Mouse (Mus musculus) heart, postnatal 14 days (tissue): ENCODE measurements around the gene Mrgprg. TPM values are rescaled to one million over a fixed set of nuclear protein-coding genes. Genes with fewer than 3 reads are reported as not detected.
A peak's percentile ranks its signal among the peaks of the same experiment; 100 is the strongest.

ENCODE experiments used
- DNase-seq, 2 experiments: peaks; one replicate each; pipeline ENCODE4 v3.0.0; 2021 to 2022
- intact Hi-C: fragments of 180-260 bp; cut with DNase I; formaldehyde crosslinking; loops from one replicate; pipeline ENCODE4 v1.15.1; 2025
- long read RNA-seq, 2 experiments: library from polyadenylated mRNA; stranded (forward); transcript quantifications; one replicate each; pipeline ENCODE4 v2.0.0; 2021
- total RNA-seq, 2 experiments: library from RNA; stranded (reverse); gene quantifications; 2 replicates each; pipeline ENCODE4 v1.2.3; 2021

Gene Mrgprg
- total RNA-seq, result not detected
- long read RNA-seq, experiment 1, result 0 reads
- long read RNA-seq, experiment 2, result 0 reads

DNA sequence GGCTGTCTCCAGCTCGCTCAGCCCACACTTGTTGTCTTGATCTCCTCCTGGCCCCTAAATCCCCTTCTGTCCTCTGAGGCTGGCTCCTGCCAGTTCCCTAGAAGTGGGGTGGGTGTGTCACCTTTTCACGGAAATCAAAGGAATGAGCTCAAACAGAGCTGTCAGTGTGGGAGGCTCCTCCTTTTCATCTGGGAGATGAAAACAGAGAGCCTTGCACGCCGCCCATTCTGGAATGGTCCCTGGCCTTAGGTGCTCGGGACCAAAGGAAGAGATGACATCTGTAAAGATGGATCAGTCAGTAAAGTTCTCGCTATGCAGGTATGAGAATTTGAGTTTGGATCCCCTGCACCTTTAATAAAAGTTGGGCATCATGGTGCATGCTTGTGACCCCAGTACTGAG lies at the start of gene Mrgprg:
TSS of gene Mrgprg (minus strand) at position 101 of the 400 bp plus-strand sequence.
- intact Hi-C loops, result no loop called here
- no peak for DNase-seq

DNA sequence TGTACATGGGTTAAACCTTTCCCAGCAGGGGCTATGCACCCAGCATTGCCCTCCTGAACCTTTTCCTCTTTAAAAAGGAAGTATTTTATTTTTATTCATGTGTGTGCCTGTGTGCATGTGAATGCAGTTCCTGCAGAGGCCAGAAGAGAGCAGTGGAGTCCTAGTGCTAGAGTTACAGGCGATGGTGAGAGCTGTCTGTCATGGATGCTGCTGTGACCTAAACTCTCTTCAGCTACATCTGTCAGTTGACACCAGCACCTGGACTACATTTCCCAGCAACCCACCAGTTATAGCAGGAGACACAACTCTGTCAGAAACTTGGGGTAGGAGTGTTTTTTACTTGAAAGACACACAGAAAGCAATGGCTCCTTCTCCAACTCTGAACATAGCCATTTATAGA lies 42.1 kb upstream of the Mrgprg start:
- DNase-seq, result peak in 1 of 2 experiments; percentile 31
- intact Hi-C loops, result no loop called here

DNA sequence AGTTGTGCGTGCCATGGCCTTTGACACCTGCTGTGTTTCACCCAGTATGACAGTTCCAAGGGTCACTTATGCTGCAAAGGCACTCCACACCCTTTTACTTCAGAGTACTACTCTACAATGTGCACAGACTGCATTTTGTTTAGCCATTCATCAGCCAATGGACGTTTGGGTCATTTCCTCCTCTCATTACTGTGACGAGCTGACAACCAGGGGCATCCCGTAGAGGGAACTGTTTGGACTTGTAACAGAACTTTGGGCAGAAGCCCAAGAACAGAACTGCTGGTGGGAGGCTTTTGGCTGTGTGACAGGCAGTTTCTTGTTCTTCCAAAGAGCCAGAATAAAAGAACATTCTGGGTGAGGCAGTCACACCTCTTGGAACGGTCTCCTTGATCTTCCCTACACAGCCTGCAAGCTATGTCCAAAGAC lies 38.4 kb upstream of the Mrgprg start:
- DNase-seq, result no peak
- intact Hi-C loops, result no loop called here

DNA sequence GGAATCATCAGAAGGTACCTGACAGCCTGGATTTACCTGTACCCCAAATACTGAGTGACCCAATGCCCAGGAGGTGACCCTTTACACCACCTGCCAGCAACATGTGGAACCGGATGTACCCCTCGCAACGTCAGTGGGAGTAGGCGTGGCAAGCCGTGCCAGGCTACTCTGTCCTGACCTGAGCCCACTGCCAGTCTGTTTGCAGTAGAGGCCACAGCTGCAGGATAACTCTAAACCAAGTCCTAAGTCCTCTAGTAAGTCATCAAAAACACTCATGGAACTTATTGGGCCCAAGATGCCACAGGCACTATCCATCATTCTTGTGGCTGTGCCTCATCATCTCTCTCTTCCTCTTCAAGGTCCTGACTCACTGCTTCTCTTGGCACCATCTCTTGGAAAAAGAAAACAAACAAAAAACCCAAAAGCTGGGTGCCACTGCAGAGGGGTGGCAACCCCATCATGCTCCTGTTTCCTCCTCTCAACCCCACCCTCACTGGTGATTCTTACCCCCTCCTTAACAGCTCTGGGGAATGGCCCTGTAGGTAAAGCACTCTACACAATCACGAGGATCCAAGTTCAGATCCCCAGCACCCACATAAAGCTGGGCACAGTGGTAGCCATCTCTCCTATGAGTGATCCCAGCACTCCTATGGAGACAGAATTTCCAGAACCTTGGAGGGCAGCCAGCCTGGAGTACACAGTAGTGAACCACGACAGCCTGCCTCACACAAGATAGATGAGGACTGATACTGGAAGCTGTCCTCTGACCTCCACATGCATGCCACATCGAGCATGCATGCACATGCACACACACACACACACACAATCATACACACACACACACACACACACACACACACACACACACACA lies 34.6 kb upstream of the Mrgprg start:
- intact Hi-C loops, result no loop called here
- DNase-seq, result no peak

DNA sequence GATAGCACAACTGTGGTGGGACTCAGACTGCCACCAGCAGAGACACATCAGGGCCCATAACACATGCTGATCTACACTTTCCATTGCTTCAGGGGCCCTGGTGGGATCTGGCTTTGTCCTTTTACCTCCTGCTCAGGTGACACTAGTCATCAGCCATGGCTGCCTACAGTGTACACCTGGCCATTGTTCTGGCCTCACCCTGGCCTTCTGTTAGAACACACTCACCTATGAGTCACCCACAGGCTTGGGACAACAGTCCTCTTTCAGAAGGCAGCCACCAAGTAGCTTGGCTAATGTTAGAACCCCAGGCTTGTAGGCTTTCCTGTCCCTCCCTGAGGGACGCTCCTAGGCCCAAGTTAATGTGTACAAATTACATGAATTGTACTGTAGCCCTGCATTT lies 34.0 kb upstream of the Mrgprg start:
- no peak for DNase-seq
- intact Hi-C loops, result no loop called here

DNA sequence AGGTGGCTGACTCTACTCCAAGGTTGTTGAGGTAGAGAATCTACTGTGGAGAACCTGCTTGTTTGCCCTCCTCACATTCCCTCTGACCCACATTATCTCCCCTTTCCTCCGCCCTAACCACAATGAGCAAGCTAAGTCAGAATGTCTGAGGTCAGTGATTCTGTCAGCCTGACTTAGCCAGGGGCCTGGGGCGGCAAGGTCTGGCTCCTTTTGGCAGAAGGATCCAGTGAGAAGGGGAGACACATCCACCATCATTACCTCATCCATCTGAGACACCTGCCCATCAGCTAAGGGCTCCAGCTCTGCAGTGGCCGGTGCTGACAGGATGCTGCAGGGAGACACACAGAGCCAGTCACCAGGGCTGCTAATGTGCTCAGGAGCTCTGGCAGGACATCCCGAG lies 32.0 kb upstream of the Mrgprg start:
- intact Hi-C loops, result no loop called here
- DNase-seq, result no peak

DNA sequence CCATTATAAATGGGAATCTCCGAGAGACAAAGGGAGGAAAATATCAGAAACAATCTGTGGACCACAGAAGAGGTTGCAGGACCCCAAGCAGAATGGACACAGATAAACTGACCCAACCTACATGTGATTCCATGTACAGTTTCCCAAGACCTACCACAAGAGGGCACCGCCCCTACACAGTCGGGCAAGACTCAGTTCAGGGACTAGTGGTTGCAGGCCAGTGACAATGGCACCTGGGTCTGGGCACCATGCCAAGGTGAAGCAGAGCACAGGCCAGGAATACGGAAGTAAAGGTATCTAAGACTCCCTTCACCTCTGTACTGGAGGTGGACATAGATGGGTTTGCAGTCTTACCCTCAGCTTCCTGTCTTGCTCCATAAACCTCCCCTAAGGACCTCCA lies 26.3 kb upstream of the Mrgprg start:
- peak in 1 of 2 experiments; percentile 43 for DNase-seq
- intact Hi-C loops, result no loop called here

DNA sequence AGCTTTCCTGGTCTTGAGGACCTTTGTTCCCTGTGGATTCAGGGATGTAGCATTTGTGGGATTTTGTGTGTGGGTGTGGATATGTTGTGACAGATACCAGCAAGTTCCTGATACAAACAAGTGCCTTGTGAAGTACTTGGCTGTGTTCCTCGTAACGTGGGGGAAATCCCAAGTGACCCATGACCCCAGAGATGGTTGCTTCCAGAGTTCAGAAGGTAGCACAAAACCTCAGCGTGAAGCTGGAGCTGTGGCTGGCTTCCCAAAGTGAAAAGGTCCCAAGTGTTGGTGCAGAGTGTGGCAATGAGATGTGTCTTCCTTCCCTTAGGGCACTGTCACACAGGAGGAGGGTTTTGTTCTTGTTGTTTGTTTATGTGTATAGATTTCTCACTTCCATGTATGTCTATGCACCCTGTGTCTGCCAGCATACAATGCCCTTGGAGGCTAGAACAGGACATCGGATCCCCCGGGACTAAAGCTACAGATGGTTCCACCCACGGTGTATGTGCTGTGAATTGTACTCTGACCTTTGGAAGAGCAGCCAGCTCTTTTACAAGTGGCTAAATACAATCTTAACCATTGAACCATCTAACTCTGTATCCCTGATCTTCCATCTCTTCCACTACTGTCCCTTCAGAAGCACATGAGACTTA lies 25.7 kb upstream of the Mrgprg start:
- DNase-seq, result no peak
- intact Hi-C loops, result no loop called here

DNA sequence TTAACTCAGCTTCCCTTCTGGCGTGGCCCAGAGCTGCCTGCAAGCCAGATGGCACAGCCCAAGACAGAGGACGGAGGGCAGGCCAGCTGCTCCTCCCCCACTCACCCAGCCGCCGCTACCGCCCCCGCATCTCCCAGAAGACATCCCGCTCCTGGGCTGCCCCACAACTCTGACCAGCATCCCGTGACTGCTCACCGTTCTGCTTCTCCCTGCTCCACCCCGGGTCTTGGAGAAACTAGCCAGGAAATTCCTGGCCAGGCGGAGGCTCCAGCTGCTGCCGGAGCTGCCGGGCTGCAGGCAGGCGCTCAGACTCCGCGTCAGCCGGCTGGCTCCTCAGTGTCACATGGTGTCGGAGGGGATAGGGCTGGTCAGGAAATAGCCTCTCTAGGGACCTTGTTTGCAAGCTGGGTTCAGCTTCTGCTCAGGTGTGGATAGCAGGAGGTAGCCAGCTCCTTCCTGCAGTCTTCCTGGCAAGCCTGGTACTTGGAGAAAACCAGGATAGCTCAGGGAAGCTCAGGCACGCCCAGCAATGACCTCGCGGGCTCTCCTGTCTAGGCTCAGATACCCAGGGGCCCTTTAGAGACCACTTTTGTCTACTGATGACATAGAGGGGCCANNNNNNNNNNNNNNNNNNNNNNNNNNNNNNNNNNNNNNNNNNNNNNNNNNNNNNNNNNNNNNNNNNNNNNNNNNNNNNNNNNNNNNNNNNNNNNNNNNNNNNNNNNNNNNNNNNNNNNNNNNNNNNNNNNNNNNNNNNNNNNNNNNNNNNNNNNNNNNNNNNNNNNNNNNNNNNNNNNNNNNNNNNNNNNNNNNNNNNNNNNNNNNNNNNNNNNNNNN lies 17.4 kb upstream of the Mrgprg start, which contains the start of gene Mrgpre:
TSS of gene Mrgpre (minus strand) at position 505 of the 834 bp plus-strand sequence.
- peak; percentile 87 to 90 for DNase-seq
- intact Hi-C loops, result no loop called here

DNA sequence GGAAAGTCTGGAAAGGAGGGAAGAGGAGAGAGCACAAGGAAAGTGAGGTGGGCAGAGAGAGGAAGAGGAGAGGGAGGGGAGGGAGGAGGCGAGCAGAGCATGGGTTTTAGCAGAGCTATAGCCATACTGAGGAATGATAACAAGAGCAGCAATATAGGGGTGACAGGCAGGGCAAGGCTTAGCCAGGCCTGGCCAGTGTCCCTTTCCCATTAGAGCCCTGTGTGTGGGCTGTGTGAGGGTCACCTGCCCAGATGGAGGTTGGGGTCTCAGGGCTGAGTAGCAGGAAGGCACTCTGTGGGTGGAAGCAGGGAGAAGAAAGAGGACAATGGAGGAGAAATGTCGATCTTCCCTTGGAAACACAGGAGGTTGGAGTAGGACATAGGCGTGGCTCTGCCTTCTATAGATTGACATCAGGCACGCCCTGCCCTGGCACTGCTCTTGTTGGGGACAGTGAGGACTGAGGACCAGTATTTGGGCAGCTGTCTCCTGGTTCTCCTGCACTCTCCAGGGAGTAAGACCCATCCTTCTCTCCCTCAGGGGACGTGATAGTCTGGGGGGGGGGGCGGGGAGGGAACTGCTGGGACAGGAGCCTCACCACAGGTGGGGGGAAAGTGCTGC lies 16.7 kb upstream of the Mrgprg start:
- intact Hi-C loops, result no loop called here
- DNase-seq, result no peak

DNA sequence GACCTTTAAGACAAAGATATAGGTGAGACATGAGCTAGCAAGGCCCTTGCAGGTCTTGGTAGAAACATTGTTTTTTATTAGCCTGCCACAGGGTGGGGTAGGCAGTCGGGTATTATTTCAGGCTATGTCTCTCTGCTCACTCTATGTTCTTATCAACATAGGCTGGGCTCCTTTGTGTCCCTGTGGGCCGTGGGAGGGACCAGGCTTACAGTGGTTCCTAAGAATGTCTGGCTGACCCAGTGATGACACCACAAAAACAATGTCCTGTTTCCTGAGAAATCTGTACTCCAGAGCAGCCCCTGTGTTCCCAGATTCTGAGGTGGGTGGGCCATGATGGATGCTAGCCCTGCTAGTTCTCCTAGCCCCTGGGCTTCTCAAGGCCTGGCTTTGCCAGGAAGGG lies 10.6 kb upstream of the Mrgprg start:
- peak; percentile 46 to 49 for DNase-seq
- intact Hi-C loops, result no loop called here

DNA sequence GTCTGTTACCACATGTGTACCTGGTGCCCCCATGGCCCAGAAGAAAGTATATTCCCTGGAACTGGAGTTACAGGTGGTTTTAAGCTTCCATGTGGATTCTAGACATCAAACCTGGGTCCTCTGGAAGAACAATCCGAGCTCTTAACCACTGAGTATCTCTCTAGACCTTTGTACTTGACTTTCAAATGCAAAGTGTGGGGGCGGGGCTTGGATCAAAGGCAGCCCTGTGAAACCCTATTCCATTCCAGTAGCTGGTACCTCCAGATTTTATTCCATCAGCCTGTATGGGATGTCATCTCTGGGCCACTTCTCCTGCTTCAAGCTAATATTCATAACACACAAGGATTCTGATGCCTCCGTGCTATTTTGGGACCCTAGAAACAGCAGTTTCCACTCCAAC lies 9.3 kb upstream of the Mrgprg start:
- DNase-seq, result no peak
- intact Hi-C loops, result no loop called here

DNA sequence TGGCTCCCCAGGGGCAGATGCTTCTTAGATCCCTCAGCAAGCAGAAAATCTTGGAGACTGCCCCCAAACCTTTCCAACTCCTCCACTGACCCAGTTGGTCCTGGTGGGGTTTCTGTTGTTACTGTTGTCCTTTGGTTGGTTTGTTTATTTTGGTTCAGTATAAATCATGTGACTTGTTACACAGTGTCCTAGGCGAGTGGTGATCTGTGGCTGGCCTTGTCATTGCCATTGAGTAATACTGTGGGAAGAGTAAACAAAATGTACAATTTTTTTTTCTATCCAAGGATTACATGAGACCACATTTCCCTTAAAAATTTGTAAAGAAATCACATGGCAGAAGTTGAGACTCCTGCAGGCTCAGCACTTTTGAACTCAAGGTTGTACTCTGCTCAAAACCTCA lies 2.7 kb upstream of the Mrgprg start:
- no peak for DNase-seq
- intact Hi-C loops, result no loop called here

DNA sequence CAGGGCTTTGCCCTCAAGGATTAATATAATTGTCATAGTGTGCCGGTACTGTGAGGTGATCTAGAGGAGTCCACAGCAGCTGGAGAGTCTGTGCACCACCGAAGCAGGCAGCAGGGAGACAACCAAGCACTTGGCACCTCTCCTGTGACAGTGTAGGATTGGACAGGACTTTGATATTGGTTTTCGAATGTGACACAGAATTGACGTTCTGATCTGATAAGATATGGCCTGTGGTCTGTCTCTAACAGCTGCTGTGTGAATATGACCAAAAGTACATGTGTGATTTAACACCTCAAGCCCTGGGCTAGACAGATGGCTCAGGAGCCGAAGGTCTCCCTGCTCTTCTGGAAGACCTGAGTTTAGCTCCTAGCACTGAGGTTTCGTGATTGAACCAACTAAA lies 1.5 kb upstream of the Mrgprg start:
- intact Hi-C loops, result no loop called here
- no peak for DNase-seq

DNA sequence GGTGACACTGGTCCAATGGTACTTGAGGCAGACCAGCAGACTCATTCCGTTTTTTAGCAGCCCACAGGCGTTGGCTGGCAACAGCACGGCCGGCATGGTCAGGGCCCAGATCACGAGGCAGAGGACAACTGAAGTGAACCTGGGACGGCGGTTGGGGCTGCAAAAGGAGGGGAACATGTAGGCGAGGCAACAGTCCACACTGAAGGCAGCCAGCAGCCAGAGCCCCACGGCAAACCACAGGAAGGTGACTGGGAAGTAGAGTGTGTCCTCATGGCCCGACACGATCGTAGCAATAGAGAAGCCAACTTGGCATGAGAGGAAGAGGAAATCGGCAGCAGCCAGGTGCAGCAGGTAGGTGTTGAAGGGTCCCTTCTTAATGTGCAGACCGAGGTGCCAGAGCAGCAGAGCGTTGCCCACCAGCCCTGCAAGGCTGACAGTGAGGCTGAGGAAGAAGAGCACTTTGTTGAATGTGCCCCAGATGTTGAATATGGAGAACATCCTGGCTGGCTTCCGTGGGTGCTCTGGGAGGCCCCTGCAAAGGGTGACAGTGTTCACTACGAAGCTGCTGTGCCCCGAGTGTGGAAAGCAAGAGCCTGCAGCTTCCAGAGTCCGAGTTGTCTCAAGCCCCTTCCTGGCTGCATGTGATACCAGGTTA lies 1.8 kb downstream of the Mrgprg start:
- intact Hi-C loops, result loop anchor here (5.0 kb wide), 1 partner anchor 183 kb away; no protein-coding TSS in a partner anchor

DNA sequence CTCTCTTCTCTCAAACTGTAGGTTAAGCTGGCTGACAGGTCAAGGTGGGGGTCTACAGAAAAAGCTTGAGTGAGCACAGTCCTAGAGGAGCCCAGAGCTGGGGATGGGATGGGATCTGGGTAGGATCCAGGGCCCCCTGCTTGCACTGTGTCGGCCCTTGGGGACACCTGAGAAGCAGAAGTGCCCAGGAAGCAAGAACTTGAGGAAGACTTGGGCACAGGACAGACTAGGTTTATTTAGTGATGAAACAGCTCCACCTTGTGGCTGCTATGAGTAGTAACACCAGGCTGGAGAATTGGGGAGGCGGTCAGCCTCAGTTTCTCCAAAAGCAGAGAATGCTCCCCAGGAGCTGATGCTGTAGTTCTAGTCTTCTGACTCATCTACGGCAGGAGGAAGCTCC lies 3.0 kb downstream of the Mrgprg start:
- intact Hi-C loops, result loop anchor here (1.0 to 5.0 kb wide), 2 partner anchors 57 to 181 kb away; no protein-coding TSS in a partner anchor
- DNase-seq, result peak in 1 of 2 experiments; percentile 29

More for the DNA sequence above, 1.8 kb downstream of the Mrgprg start:
- no peak for DNase-seq

DNA sequence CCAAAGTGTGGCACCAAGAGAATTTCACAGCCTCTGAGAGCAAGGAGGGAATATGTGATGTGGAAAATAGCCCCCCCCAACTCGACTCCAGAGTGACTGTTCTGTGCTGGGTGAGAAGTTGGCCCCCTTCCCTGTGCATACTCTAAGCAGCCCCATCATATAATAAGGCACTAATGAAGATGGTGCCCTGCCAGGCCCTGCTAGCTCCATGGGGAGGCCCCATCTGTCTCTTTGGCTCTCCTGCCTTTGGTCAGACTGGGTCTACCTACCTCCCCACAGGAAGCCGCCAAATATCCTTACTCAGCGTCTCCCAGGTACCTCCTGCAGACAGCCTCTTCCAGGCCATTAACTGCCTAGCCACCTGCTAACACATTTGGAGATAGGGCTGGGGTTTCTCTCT lies 7.8 kb downstream of the Mrgprg start:
- intact Hi-C loops, result no loop called here
- DNase-seq, result no peak

DNA sequence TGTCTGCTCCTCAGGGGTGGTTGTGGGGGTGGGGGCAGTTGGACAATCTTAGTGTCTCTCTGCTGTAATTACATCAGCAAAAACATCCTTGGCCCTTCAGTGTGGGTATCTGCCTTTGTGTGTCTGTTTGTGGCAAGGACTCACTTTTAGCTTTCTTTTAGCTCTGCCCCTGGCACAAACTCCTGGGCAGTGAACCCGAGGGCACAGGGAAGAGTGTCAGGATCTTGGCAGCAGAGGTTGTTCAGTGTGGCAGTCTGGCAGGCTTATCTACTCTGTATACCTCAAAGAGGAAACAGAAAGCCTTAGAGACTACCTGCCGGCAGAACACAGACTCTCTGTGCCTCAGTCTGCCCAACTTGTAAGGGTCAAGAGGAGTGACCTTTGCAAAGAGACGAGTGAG lies 9.1 kb downstream of the Mrgprg start:
- intact Hi-C loops, result no loop called here

DNA sequence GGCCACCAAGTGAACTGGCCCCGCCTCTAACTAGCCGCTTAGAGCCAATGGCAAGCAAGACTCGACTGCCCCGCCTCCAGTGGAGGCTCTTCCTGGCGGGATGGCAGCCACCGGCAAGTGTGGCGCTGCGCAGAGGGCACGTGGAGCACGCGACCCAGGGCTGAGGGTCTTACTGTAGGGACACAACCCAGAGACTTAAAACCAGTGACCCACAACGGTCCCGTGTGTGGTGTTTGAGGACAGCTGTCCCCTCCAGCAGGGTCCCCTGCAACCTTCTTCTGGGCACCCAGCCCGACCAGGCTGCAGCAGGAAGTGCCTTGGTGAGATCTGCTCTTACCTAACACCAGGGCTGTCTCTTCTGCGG lies 9.8 kb downstream of the Mrgprg start:
- intact Hi-C loops, result no loop called here
- DNase-seq, result peak; percentile 71 to 81

More for the DNA sequence above, 9.1 kb downstream of the Mrgprg start:
- no peak for DNase-seq
